Mouse (Mus musculus): ENCODE results near the gene Pip4p1. TPM values are rescaled to one million over a fixed set of nuclear protein-coding genes. Genes with fewer than 3 reads are reported as not detected.

Pip4p1 gene
- polyA plus RNA-seq, 1 experiment from 2014 or later: 87.9 TPM

Other genes starting within 250 kb of the Pip4p1 start
- gene Olfr747, start 237.7 kb downstream of the Pip4p1 start, polyA plus RNA-seq (2015; fragmentation: Nextera tagmentation; extraction: Ambion mirVana): not detected in 2 replicates
- not detected in 2 replicates for gene Olfr748, start 223.5 kb downstream of the Pip4p1 start, polyA plus RNA-seq (2015; fragmentation: Nextera tagmentation; extraction: Ambion mirVana)
- not detected in 2 replicates for gene Olfr749, start 185.8 kb downstream of the Pip4p1 start, polyA plus RNA-seq (2015; fragmentation: Nextera tagmentation; extraction: Ambion mirVana)
- 121 and 133 TPM in 2 replicates for gene Ttc5, start 145.3 kb downstream of the Pip4p1 start, polyA plus RNA-seq (2015; fragmentation: Nextera tagmentation; extraction: Ambion mirVana)
- not detected in 2 replicates for gene Ccnb1ip1, start 123.1 kb downstream of the Pip4p1 start, polyA plus RNA-seq (2015; fragmentation: Nextera tagmentation; extraction: Ambion mirVana)
- gene Parp2, start 123.0 kb downstream of the Pip4p1 start, polyA plus RNA-seq (2015; fragmentation: Nextera tagmentation; extraction: Ambion mirVana): 42.0 and 44.0 TPM in 2 replicates
- gene Tep1, start 60.3 kb downstream of the Pip4p1 start, polyA plus RNA-seq (2015; fragmentation: Nextera tagmentation; extraction: Ambion mirVana): 2.5 and 3.2 TPM in 2 replicates
- 0.83 and 1.3 TPM in 2 replicates for gene Klhl33, start 33.3 kb downstream of the Pip4p1 start, polyA plus RNA-seq (2015; fragmentation: Nextera tagmentation; extraction: Ambion mirVana)
- gene Osgep, start 6.0 kb downstream of the Pip4p1 start, polyA plus RNA-seq (2015; fragmentation: Nextera tagmentation; extraction: Ambion mirVana): 116 and 119 TPM in 2 replicates
- 225 and 228 TPM in 2 replicates for gene Apex1, start 5.9 kb downstream of the Pip4p1 start, polyA plus RNA-seq (2015; fragmentation: Nextera tagmentation; extraction: Ambion mirVana)
- 24.9 and 27.0 TPM in 2 replicates for gene Pnp, start 226 bp upstream of the Pip4p1 start, polyA plus RNA-seq (2015; fragmentation: Nextera tagmentation; extraction: Ambion mirVana)
- not detected in 2 replicates for gene Gm49342, start 13.7 kb upstream of the Pip4p1 start, polyA plus RNA-seq (2015; fragmentation: Nextera tagmentation; extraction: Ambion mirVana)
- gene Pnp2, start 25.1 kb upstream of the Pip4p1 start, polyA plus RNA-seq (2015; fragmentation: Nextera tagmentation; extraction: Ambion mirVana): 0.57 and 0.60 TPM in 2 replicates
- gene Rnase10, start 76.9 kb upstream of the Pip4p1 start, polyA plus RNA-seq (2015; fragmentation: Nextera tagmentation; extraction: Ambion mirVana): not detected in 2 replicates
- gene Rnase9, start 111.0 kb upstream of the Pip4p1 start, polyA plus RNA-seq (2015; fragmentation: Nextera tagmentation; extraction: Ambion mirVana): not detected in 2 replicates
- gene Rnase11, start 119.3 kb upstream of the Pip4p1 start, polyA plus RNA-seq (2015; fragmentation: Nextera tagmentation; extraction: Ambion mirVana): not detected in 2 replicates
- not detected in 2 replicates for gene Rnase12, start 126.8 kb upstream of the Pip4p1 start, polyA plus RNA-seq (2015; fragmentation: Nextera tagmentation; extraction: Ambion mirVana)
- gene Olfr750, start 143.6 kb upstream of the Pip4p1 start, polyA plus RNA-seq (2015; fragmentation: Nextera tagmentation; extraction: Ambion mirVana): 0.05 TPM in 1 of 2 replicates, not detected in the other
- 15.3 and 17.5 TPM in 2 replicates for gene Rnase4, start 160.2 kb upstream of the Pip4p1 start, polyA plus RNA-seq (2015; fragmentation: Nextera tagmentation; extraction: Ambion mirVana)
- 4.1 and 4.4 TPM in 2 replicates for gene Ang, start 160.3 kb upstream of the Pip4p1 start, polyA plus RNA-seq (2015; fragmentation: Nextera tagmentation; extraction: Ambion mirVana)
- not detected in 2 replicates for gene Eddm3b, start 183.6 kb upstream of the Pip4p1 start, polyA plus RNA-seq (2015; fragmentation: Nextera tagmentation; extraction: Ambion mirVana)
- 0.25 and 0.47 TPM in 2 replicates for gene Rnase6, start 193.1 kb upstream of the Pip4p1 start, polyA plus RNA-seq (2015; fragmentation: Nextera tagmentation; extraction: Ambion mirVana)
- gene Rnase1, start 215.9 kb upstream of the Pip4p1 start, polyA plus RNA-seq (2015; fragmentation: Nextera tagmentation; extraction: Ambion mirVana): 0.60 TPM in 1 of 2 replicates, not detected in the other
- not detected in 2 replicates for gene Rnase2b, start 231.4 kb upstream of the Pip4p1 start, polyA plus RNA-seq (2015; fragmentation: Nextera tagmentation; extraction: Ambion mirVana)